Mouse (Mus musculus): ENCODE results near the gene Lrrc8c. TPM values are rescaled to one million over a fixed set of nuclear protein-coding genes. Genes with fewer than 3 reads are reported as not detected.

Gene Lrrc8c
- polyA plus RNA-seq, 1 experiment: 14.7 TPM

GRCm38 (mm10) chr5:105647094-105647493 is 127.9 kb downstream of the Lrrc8c start:
- H3K4me1 ChIP-seq (ENCODE audit: control insufficient read depth, insufficient read depth, low read length): peaks cover 2% of the 10 kb centered on the region
- H3K27me3 ChIP-seq (ENCODE audit: control insufficient read depth, insufficient read depth, low read length): no peaks in the 10 kb centered on the region
- no peak overlapping the region for H3K27ac ChIP-seq (ENCODE audit: control insufficient read depth, insufficient read depth, low read depth, low read length)
- H3K36me3 ChIP-seq (ENCODE audit: control insufficient read depth, insufficient read depth, low read length): no peaks in the 10 kb centered on the region
- no peak overlapping the region for H3K4me3 ChIP-seq (ENCODE audit: control insufficient read depth, low read depth, low read length)
- TF ChIP-seq CTCF (IDR thresholded peaks at IDR 0.05; ENCODE audit: control insufficient read depth, insufficient read depth, insufficient replicate concordance, low read depth, low read length): no peak
- no peak for TF ChIP-seq POLR2A (IDR thresholded peaks at IDR 0.05; ENCODE audit: control insufficient read depth, low read depth, low read length)

GRCm38 (mm10) chr5:105648648-105649287 is 129.6 kb downstream of the Lrrc8c start:
- Histone ChIP-seq H3K36me3 (ENCODE audit: control insufficient read depth, insufficient read depth, low read length) (no peaks in the 10 kb centered on the region), H3K27me3 (ENCODE audit: control insufficient read depth, insufficient read depth, low read length) (no peaks in the 10 kb centered on the region), H3K4me3 (ENCODE audit: control insufficient read depth, low read depth, low read length) (no peak overlapping the region), H3K27ac (ENCODE audit: control insufficient read depth, insufficient read depth, low read depth, low read length) (no peak overlapping the region), H3K4me1 (ENCODE audit: control insufficient read depth, insufficient read depth, low read length) (no peaks in the 10 kb centered on the region; the same call in 1 of the 2 replicates)
- TF ChIP-seq POLR2A (IDR thresholded peaks at IDR 0.05; ENCODE audit: control insufficient read depth, low read depth, low read length): no peak
- TF ChIP-seq CTCF (IDR thresholded peaks at IDR 0.05; ENCODE audit: control insufficient read depth, insufficient read depth, insufficient replicate concordance, low read depth, low read length): no peak

GRCm38 (mm10) chr5:105649514-105650001 is 130.4 kb downstream of the Lrrc8c start:
- Histone ChIP-seq H3K27ac (ENCODE audit: control insufficient read depth, insufficient read depth, low read depth, low read length) (no peak overlapping the region), H3K4me3 (ENCODE audit: control insufficient read depth, low read depth, low read length) (no peak overlapping the region), H3K27me3 (ENCODE audit: control insufficient read depth, insufficient read depth, low read length) (no peaks in the 10 kb centered on the region), H3K36me3 (ENCODE audit: control insufficient read depth, insufficient read depth, low read length) (no peaks in the 10 kb centered on the region), H3K4me1 (ENCODE audit: control insufficient read depth, insufficient read depth, low read length) (peaks cover 4% of the 10 kb centered on the region)
- TF ChIP-seq CTCF (IDR thresholded peaks at IDR 0.05; ENCODE audit: control insufficient read depth, insufficient read depth, insufficient replicate concordance, low read depth, low read length) (no peak), POLR2A (IDR thresholded peaks at IDR 0.05; ENCODE audit: control insufficient read depth, low read depth, low read length) (no peak)

- Histone ChIP-seq H3K4me1 (ENCODE audit: control insufficient read depth, insufficient read depth, low read length) (peaks cover 10% of the 10 kb centered on the region), H3K27ac (ENCODE audit: control insufficient read depth, insufficient read depth, low read depth, low read length) (no peak overlapping the region), H3K36me3 (ENCODE audit: control insufficient read depth, insufficient read depth, low read length) (no peaks in the 10 kb centered on the region), H3K27me3 (ENCODE audit: control insufficient read depth, insufficient read depth, low read length) (no peaks in the 10 kb centered on the region), H3K4me3 (ENCODE audit: control insufficient read depth, low read depth, low read length) (no peak overlapping the region)
- TF ChIP-seq POLR2A (IDR thresholded peaks at IDR 0.05; ENCODE audit: control insufficient read depth, low read depth, low read length) (no peak), CTCF (IDR thresholded peaks at IDR 0.05; ENCODE audit: control insufficient read depth, insufficient read depth, insufficient replicate concordance, low read depth, low read length) (no peak)
These were observed 131.7 kb downstream of the Lrrc8c start for GRCm38 (mm10) chr5:105650728-105651479.

- Histone ChIP-seq H3K4me3 (ENCODE audit: control insufficient read depth, low read depth, low read length) (no peak overlapping the region), H3K27ac (ENCODE audit: control insufficient read depth, insufficient read depth, low read depth, low read length) (no peak overlapping the region), H3K4me1 (ENCODE audit: control insufficient read depth, insufficient read depth, low read length) (peaks cover 10% of the 10 kb centered on the region), H3K36me3 (ENCODE audit: control insufficient read depth, insufficient read depth, low read length) (no peaks in the 10 kb centered on the region), H3K27me3 (ENCODE audit: control insufficient read depth, insufficient read depth, low read length) (no peaks in the 10 kb centered on the region)
- TF ChIP-seq CTCF (IDR thresholded peaks at IDR 0.05; ENCODE audit: control insufficient read depth, insufficient read depth, insufficient replicate concordance, low read depth, low read length) (no peak), POLR2A (IDR thresholded peaks at IDR 0.05; ENCODE audit: control insufficient read depth, low read depth, low read length) (no peak)
These were observed 132.4 kb downstream of the Lrrc8c start for GRCm38 (mm10) chr5:105651561-105651991.

GRCm38 (mm10) chr5:105654237-105655063 is 135.3 kb downstream of the Lrrc8c start:
- no peaks in the 10 kb centered on the region for H3K27me3 ChIP-seq (ENCODE audit: control insufficient read depth, insufficient read depth, low read length)
- no peak overlapping the region for H3K27ac ChIP-seq (ENCODE audit: control insufficient read depth, insufficient read depth, low read depth, low read length)
- H3K4me1 ChIP-seq (ENCODE audit: control insufficient read depth, insufficient read depth, low read length): peaks cover 10% of the 10 kb centered on the region
- TF ChIP-seq CTCF (IDR thresholded peaks at IDR 0.05; ENCODE audit: control insufficient read depth, insufficient read depth, insufficient replicate concordance, low read depth, low read length) (peak; percentile 92; the same call in 1 of the 2 replicates), POLR2A (IDR thresholded peaks at IDR 0.05; ENCODE audit: control insufficient read depth, low read depth, low read length) (no peak)
- H3K4me3 ChIP-seq (ENCODE audit: control insufficient read depth, low read depth, low read length): no peak overlapping the region
- no peaks in the 10 kb centered on the region for H3K36me3 ChIP-seq (ENCODE audit: control insufficient read depth, insufficient read depth, low read length)
